Mouse (Mus musculus): ENCODE data around the gene Pogz. TPM values are rescaled to one million over a fixed set of nuclear protein-coding genes. Genes with fewer than 3 reads are reported as not detected.

Gene Pogz
- total and polyA plus RNA-seq, 3 experiments: 19.6 to 147 (median 113) TPM

GRCm38 (mm10) chr3:94821008-94821638 lies 16.2 kb upstream of the Pogz start:
- DNase-seq (ENCODE audit: low spot score): no peak
- H3K4me1 ChIP-seq (ENCODE audit: insufficient read depth, low read depth, low read length): no peaks in the 10 kb centered on the region
- H3K4me3 ChIP-seq (ENCODE audit: low read depth, low read length): no peak overlapping the region
- no peaks in the 10 kb centered on the region for H3K9me3 ChIP-seq (replicated peaks)
- TF ChIP-seq POLR2AphosphoS5 (IDR thresholded peaks at IDR 0.05; ENCODE audit: insufficient replicate concordance, low read depth, low read length) (no peak), GATA1 (IDR thresholded peaks at IDR 0.05; ENCODE audit: borderline replicate concordance, low read length) (no peak), TAL1 (conservative IDR thresholded peaks at IDR 0.05; ENCODE audit: low read depth, low read length) (no peak), CTCF (IDR thresholded peaks at IDR 0.05; ENCODE audit: low read depth, low read length) (no peak), GATA2 (IDR thresholded peaks at IDR 0.05; ENCODE audit: borderline replicate concordance, low read depth, low read length) (no peak)
- ATAC-seq (ENCODE audit: extremely low read depth, insufficient number of reproducible peaks, low FRiP score, poor library complexity, severe bottlenecking): no peak
- peaks cover 15% of the 10 kb centered on the region for H3K27me3 ChIP-seq (ENCODE audit: insufficient read depth, low read length)
- no peaks in the 10 kb centered on the region for H3K36me3 ChIP-seq (replicated peaks)

- H3K4me3 ChIP-seq (ENCODE audit: low read depth, low read length): no peak overlapping the region
- TF ChIP-seq GATA1 (IDR thresholded peaks at IDR 0.05; ENCODE audit: borderline replicate concordance, low read length): no peak
- no peak for TF ChIP-seq CTCF (IDR thresholded peaks at IDR 0.05; ENCODE audit: low read depth, low read length)
- TF ChIP-seq TAL1 (conservative IDR thresholded peaks at IDR 0.05; ENCODE audit: low read depth, low read length): no peak
- TF ChIP-seq POLR2AphosphoS5 (IDR thresholded peaks at IDR 0.05; ENCODE audit: insufficient replicate concordance, low read depth, low read length): no peak
- TF ChIP-seq GATA2 (IDR thresholded peaks at IDR 0.05; ENCODE audit: borderline replicate concordance, low read depth, low read length): no peak
- ATAC-seq (ENCODE audit: extremely low read depth, insufficient number of reproducible peaks, low FRiP score, poor library complexity, severe bottlenecking): no peak
These were observed 15.3 kb upstream of the Pogz start for GRCm38 (mm10) chr3:94822082-94822481.

GRCm38 (mm10) chr3:94824110-94824509 lies 13.3 kb upstream of the Pogz start:
- Histone ChIP-seq H3K9me3 (replicated peaks) (peaks cover 4% of the 10 kb centered on the region; the same call in 1 of the 2 replicates), H3K4me3 (ENCODE audit: low read depth, low read length) (no peak overlapping the region), H3K4me1 (ENCODE audit: insufficient read depth, low read depth, low read length) (no peaks in the 10 kb centered on the region), H3K36me3 (replicated peaks) (no peaks in the 10 kb centered on the region), H3K27me3 (ENCODE audit: insufficient read depth, low read length) (peaks cover 19% of the 10 kb centered on the region)
- DNase-seq (ENCODE audit: low spot score) (no peak), ATAC-seq (ENCODE audit: extremely low read depth, insufficient number of reproducible peaks, low FRiP score, poor library complexity, severe bottlenecking) (no peak)
- TF ChIP-seq POLR2AphosphoS5 (IDR thresholded peaks at IDR 0.05; ENCODE audit: insufficient replicate concordance, low read depth, low read length) (no peak), CTCF (IDR thresholded peaks at IDR 0.05; ENCODE audit: low read depth, low read length) (no peak), GATA2 (IDR thresholded peaks at IDR 0.05; ENCODE audit: borderline replicate concordance, low read depth, low read length) (no peak), GATA1 (IDR thresholded peaks at IDR 0.05; ENCODE audit: borderline replicate concordance, low read length) (no peak), TAL1 (conservative IDR thresholded peaks at IDR 0.05; ENCODE audit: low read depth, low read length) (no peak)

More at GRCm38 (mm10) chr3:94822082-94822481, 15.3 kb upstream of the Pogz start:
- H3K27me3 ChIP-seq (ENCODE audit: insufficient read depth, low read length): peaks cover 15% of the 10 kb centered on the region
- no peaks in the 10 kb centered on the region for H3K4me1 ChIP-seq (ENCODE audit: insufficient read depth, low read depth, low read length)
- no peaks in the 10 kb centered on the region for H3K36me3 ChIP-seq (replicated peaks)
- DNase-seq (ENCODE audit: low spot score): no peak
- no peaks in the 10 kb centered on the region for H3K9me3 ChIP-seq (replicated peaks)

- Histone ChIP-seq H3K4me1 (ENCODE audit: insufficient read depth, low read depth, low read length) (peaks cover 6% of the 10 kb centered on the region; the same call in 1 of the 2 replicates), H3K27me3 (ENCODE audit: insufficient read depth, low read length) (peaks cover 20% of the 10 kb centered on the region), H3K4me3 (ENCODE audit: low read depth, low read length) (no peak overlapping the region), H3K9me3 (replicated peaks) (peaks cover 4% of the 10 kb centered on the region; the same call in 1 of the 2 replicates), H3K36me3 (replicated peaks) (no peaks in the 10 kb centered on the region)
- TF ChIP-seq GATA1 (IDR thresholded peaks at IDR 0.05; ENCODE audit: borderline replicate concordance, low read length): no peak
- no peak for TF ChIP-seq TAL1 (conservative IDR thresholded peaks at IDR 0.05; ENCODE audit: low read depth, low read length)
- no peak for TF ChIP-seq GATA2 (IDR thresholded peaks at IDR 0.05; ENCODE audit: borderline replicate concordance, low read depth, low read length)
- TF ChIP-seq POLR2AphosphoS5 (IDR thresholded peaks at IDR 0.05; ENCODE audit: insufficient replicate concordance, low read depth, low read length): no peak
- no peak for TF ChIP-seq CTCF (IDR thresholded peaks at IDR 0.05; ENCODE audit: low read depth, low read length)
- DNase-seq (ENCODE audit: low spot score): no peak
- ATAC-seq (ENCODE audit: extremely low read depth, insufficient number of reproducible peaks, low FRiP score, poor library complexity, severe bottlenecking): no peak
These were observed 5.3 kb upstream of the Pogz start for GRCm38 (mm10) chr3:94832100-94832499.

- H3K4me3 ChIP-seq (ENCODE audit: low read depth, low read length): no peak overlapping the region
- no peak for ATAC-seq (ENCODE audit: extremely low read depth, insufficient number of reproducible peaks, low FRiP score, poor library complexity, severe bottlenecking)
- DNase-seq (ENCODE audit: low spot score): no peak
- no peak for TF ChIP-seq POLR2AphosphoS5 (IDR thresholded peaks at IDR 0.05; ENCODE audit: insufficient replicate concordance, low read depth, low read length)
- TF ChIP-seq GATA1 (IDR thresholded peaks at IDR 0.05; ENCODE audit: borderline replicate concordance, low read length): no peak
- TF ChIP-seq CTCF (IDR thresholded peaks at IDR 0.05; ENCODE audit: low read depth, low read length): no peak
- TF ChIP-seq TAL1 (conservative IDR thresholded peaks at IDR 0.05; ENCODE audit: low read depth, low read length): no peak
- no peak for TF ChIP-seq GATA2 (IDR thresholded peaks at IDR 0.05; ENCODE audit: borderline replicate concordance, low read depth, low read length)
- H3K4me1 ChIP-seq (ENCODE audit: insufficient read depth, low read depth, low read length): peaks cover 6% of the 10 kb centered on the region; the same call in 1 of the 2 replicates
- H3K36me3 ChIP-seq (replicated peaks): no peaks in the 10 kb centered on the region
- H3K27me3 ChIP-seq (ENCODE audit: insufficient read depth, low read length): peaks cover 16% of the 10 kb centered on the region
- H3K9me3 ChIP-seq (replicated peaks): peaks cover 2% of the 10 kb centered on the region; the same call in 1 of the 2 replicates
These were observed 4.7 kb upstream of the Pogz start for GRCm38 (mm10) chr3:94832701-94833100.

GRCm38 (mm10) chr3:94833358-94833757 lies 4.0 kb upstream of the Pogz start:
- Histone ChIP-seq H3K4me3 (ENCODE audit: low read depth, low read length) (no peak overlapping the region), H3K36me3 (replicated peaks) (no peaks in the 10 kb centered on the region), H3K9me3 (replicated peaks) (no peaks in the 10 kb centered on the region), H3K4me1 (ENCODE audit: insufficient read depth, low read depth, low read length) (peaks cover 9% of the 10 kb centered on the region), H3K27me3 (ENCODE audit: insufficient read depth, low read length) (peaks cover 14% of the 10 kb centered on the region)
- no peak for DNase-seq (ENCODE audit: low spot score)
- TF ChIP-seq GATA1 (IDR thresholded peaks at IDR 0.05; ENCODE audit: borderline replicate concordance, low read length): no peak
- no peak for TF ChIP-seq CTCF (IDR thresholded peaks at IDR 0.05; ENCODE audit: low read depth, low read length)
- TF ChIP-seq POLR2AphosphoS5 (IDR thresholded peaks at IDR 0.05; ENCODE audit: insufficient replicate concordance, low read depth, low read length): no peak
- TF ChIP-seq GATA2 (IDR thresholded peaks at IDR 0.05; ENCODE audit: borderline replicate concordance, low read depth, low read length): no peak
- no peak for TF ChIP-seq TAL1 (conservative IDR thresholded peaks at IDR 0.05; ENCODE audit: low read depth, low read length)
- no peak for ATAC-seq (ENCODE audit: extremely low read depth, insufficient number of reproducible peaks, low FRiP score, poor library complexity, severe bottlenecking)
